Mouse (Mus musculus) liver, adult 2 months (tissue): ENCODE results near the gene Slc36a1. TPM values are rescaled to one million over a fixed set of nuclear protein-coding genes. Genes with fewer than 3 reads are reported as not detected.

Experiments used
- DNase-seq: peaks from one replicate; pipeline ENCODE4 v3.0.0-alpha.2; 2011; ENCODE audit warnings: low read depth, low spot score; ENCODE audit errors: extremely low read depth
- H3K27ac ChIP-seq: fragments of 200-500 bp; replicated peaks from 2 replicates; pipeline ENCODE4 v1.5.1; 2012; ENCODE audit warnings: low read depth, mild to moderate bottlenecking, control low read depth, inconsistent platforms, low read length; ENCODE audit not compliant: insufficient read depth
- H3K27me3 ChIP-seq: fragments of 200-500 bp; 2 replicates; pipeline ENCODE4 v1.6.1; 2012; ENCODE audit warnings: mild to moderate bottlenecking, moderate library complexity, low read length, inconsistent platforms; ENCODE audit not compliant: control insufficient read depth, insufficient read depth
- H3K36me3 ChIP-seq: fragments of 200-500 bp; 2 replicates; pipeline ENCODE4 v1.6.1; 2012; ENCODE audit warnings: low read length, inconsistent platforms; ENCODE audit not compliant: control insufficient read depth, insufficient read depth
- H3K4me1 ChIP-seq: fragments of 200-500 bp; 2 replicates; pipeline ENCODE4 v1.6.1; 2011; ENCODE audit warnings: low read length; ENCODE audit not compliant: control insufficient read depth, insufficient read depth
- H3K4me3 ChIP-seq: fragments of 200-500 bp; 2 replicates; pipeline ENCODE4 v1.5.1; 2011; ENCODE audit warnings: low read depth, mild to moderate bottlenecking, control low read depth, low read length, moderate library complexity; ENCODE audit not compliant: insufficient read depth
- H3K79me2 ChIP-seq: fragments of 200-500 bp; 2 replicates; pipeline ENCODE4 v1.6.1; 2012; ENCODE audit warnings: inconsistent platforms, mild to moderate bottlenecking, low read length, moderate library complexity; ENCODE audit not compliant: control insufficient read depth, insufficient read depth
- H3K9ac ChIP-seq: fragments of 200-500 bp; 2 replicates; pipeline ENCODE4 v1.6.1; 2012; ENCODE audit warnings: low read depth, mild to moderate bottlenecking, control low read depth, inconsistent platforms, low read length
- CTCF ChIP-seq: fragments of 200-500 bp; IDR thresholded peaks from 2 replicates; pipeline ENCODE4 v1.5.1; 2011; ENCODE audit warnings: low read depth, low read length, control low read depth
- POLR2A ChIP-seq: fragments of 200-500 bp; IDR thresholded peaks from 2 replicates; pipeline ENCODE4 v1.6.1; 2011; ENCODE audit warnings: low read length, control low read depth; ENCODE audit not compliant: insufficient read depth; ENCODE audit errors: extremely low read depth
- WGBS: fragments of 180-500 bp; shearing (Covaris S2); methylation state at CpG from one replicate; pipeline ENCODE4 v1.1.7; 2018; 5-methylcytosine and 5-hydroxymethylcytosine counted together
- polyA plus RNA-seq: library from polyadenylated mRNA; depleted of rRNA; stranded (reverse); fragments of >200 nt; gene quantifications from 2 replicates; pipeline ENCODE4 v1.2.3, GENCODE M21; 2012
- total RNA-seq: library from RNA; depleted of rRNA; stranded (reverse); fragments of >200 nt; gene quantifications from 2 replicates; pipeline ENCODE4 v1.2.3, GENCODE M21; 2014

The Slc36a1 gene
- total and polyA plus RNA-seq, 2 experiments: 7.0 to 26.2 TPM

GRCm38 (mm10) chr11:55234791-55235190 is 30.6 kb downstream of the Slc36a1 start:
- no peaks in the 10 kb centered on the region for H3K79me2 ChIP-seq
- WGBS: 82% methylated on average over 4 of the region's 4 CpGs
- no peaks in the 10 kb centered on the region for H3K27me3 ChIP-seq
- no peak overlapping the region for H3K27ac ChIP-seq
- peaks cover 14% of the 10 kb centered on the region for H3K36me3 ChIP-seq
- no peaks in the 10 kb centered on the region for H3K4me1 ChIP-seq
- H3K4me3 ChIP-seq: no peak overlapping the region
- no peak overlapping the region for H3K9ac ChIP-seq
- TF ChIP-seq POLR2A: no peak
- TF ChIP-seq CTCF: no peak
- DNase-seq: no peak

GRCm38 (mm10) chr11:55236815-55237214 is 32.7 kb downstream of the Slc36a1 start:
- Histone ChIP-seq H3K27me3 (no peaks in the 10 kb centered on the region), H3K9ac (no peak overlapping the region), H3K79me2 (no peaks in the 10 kb centered on the region), H3K4me1 (no peaks in the 10 kb centered on the region), H3K4me3 (no peak overlapping the region), H3K27ac (no peak overlapping the region), H3K36me3 (peaks cover 9% of the 10 kb centered on the region)
- TF ChIP-seq POLR2A (no peak), CTCF (no peak)
- WGBS: 63% methylated on average over 1 of the region's 1 CpGs
- no peak for DNase-seq

GRCm38 (mm10) chr11:55239496-55239895 is 35.3 kb downstream of the Slc36a1 start:
- Histone ChIP-seq H3K27me3 (no peaks in the 10 kb centered on the region), H3K4me1 (no peaks in the 10 kb centered on the region), H3K9ac (no peak overlapping the region), H3K4me3 (no peak overlapping the region), H3K36me3 (no peaks in the 10 kb centered on the region), H3K79me2 (no peaks in the 10 kb centered on the region), H3K27ac (no peak overlapping the region)
- no peak for DNase-seq
- 67% methylated on average over 3 of the region's 3 CpGs for WGBS
- TF ChIP-seq POLR2A (no peak), CTCF (no peak)

- H3K27me3 ChIP-seq: no peaks in the 10 kb centered on the region
- H3K4me1 ChIP-seq: no peaks in the 10 kb centered on the region
- DNase-seq: peak; percentile 73
- no peaks in the 10 kb centered on the region for H3K79me2 ChIP-seq
- TF ChIP-seq POLR2A (no peak), CTCF (peak; percentile 46)
- 40% methylated on average over 7 of the region's 7 CpGs for WGBS
- no peak overlapping the region for H3K9ac ChIP-seq
- H3K36me3 ChIP-seq: no peaks in the 10 kb centered on the region
- H3K27ac ChIP-seq: no peak overlapping the region
- H3K4me3 ChIP-seq: no peak overlapping the region
These were observed 36.4 kb downstream of the Slc36a1 start for GRCm38 (mm10) chr11:55240556-55240955.

GRCm38 (mm10) chr11:55250527-55250926 is 46.4 kb downstream of the Slc36a1 start:
- H3K9ac ChIP-seq: no peak overlapping the region
- DNase-seq: no peak
- no peaks in the 10 kb centered on the region for H3K79me2 ChIP-seq
- H3K27ac ChIP-seq: no peak overlapping the region
- no peaks in the 10 kb centered on the region for H3K4me1 ChIP-seq
- H3K36me3 ChIP-seq: no peaks in the 10 kb centered on the region
- H3K27me3 ChIP-seq: no peaks in the 10 kb centered on the region
- H3K4me3 ChIP-seq: no peak overlapping the region
- TF ChIP-seq CTCF (no peak), POLR2A (no peak)
- 69% methylated on average over 6 of the region's 6 CpGs for WGBS

GRCm38 (mm10) chr11:55253391-55253790 is 49.2 kb downstream of the Slc36a1 start:
- TF ChIP-seq POLR2A (no peak), CTCF (no peak)
- 34% methylated on average over 9 of the region's 9 CpGs for WGBS

More at GRCm38 (mm10) chr11:55253391-55253790, 49.2 kb downstream of the Slc36a1 start:
- no peaks in the 10 kb centered on the region for H3K36me3 ChIP-seq
- H3K27me3 ChIP-seq: no peaks in the 10 kb centered on the region
- H3K79me2 ChIP-seq: no peaks in the 10 kb centered on the region
- DNase-seq: peak; percentile 42
- H3K4me1 ChIP-seq: no peaks in the 10 kb centered on the region
- no peak overlapping the region for H3K9ac ChIP-seq
- no peak overlapping the region for H3K4me3 ChIP-seq
- no peak overlapping the region for H3K27ac ChIP-seq
